Comparison of ENCODE assay signal across 14 mouse cellular contexts in genomic region chr11:40545537-40545936, GRCm38 (mm10).
"Had no signal": no experiment of that assay in that cellular context is flagged by ENCODE, and none has a peak within 500 bp of the region (broad histone marks: within the 10 kb centered on the region; RNA-seq: fewer than 3 reads in every experiment).

No protein-coding gene starts in this region.

- H3K4me3 ChIP-seq: limb, embryonic 15.5 days; liver, embryonic 12.5 days; midbrain, embryonic 13.5 days; myocyte had no signal

- H3K9me3 ChIP-seq: limb, embryonic 15.5 days; liver, embryonic 12.5 days; midbrain, embryonic 13.5 days had no signal

- H3K36me3 ChIP-seq: limb, embryonic 15.5 days; liver, embryonic 12.5 days; midbrain, embryonic 13.5 days had no signal

- DNase-seq: kidney, adult 11 months; kidney, adult 9 months; kidney, postnatal 36 days; lung, embryonic 14.5 days; lung, postnatal 10 days; lung, postnatal 4 days; spleen, adult 18-20 months; thymus, adult 18-20 months; thymus, postnatal 14 days had no signal

- H3K4me2 ChIP-seq: limb, embryonic 15.5 days; liver, embryonic 12.5 days; lung, embryonic 14.5 days; midbrain, embryonic 13.5 days had no signal

- ATAC-seq: liver, embryonic 12.5 days; midbrain, embryonic 13.5 days had no signal

- H3K27ac ChIP-seq: kidney, postnatal 0 days; limb, embryonic 15.5 days; liver, embryonic 12.5 days; midbrain, embryonic 13.5 days had no signal

- H3K4me1 ChIP-seq: limb, embryonic 15.5 days; liver, embryonic 12.5 days had no signal

- H3K9ac ChIP-seq: limb, embryonic 15.5 days; liver, embryonic 12.5 days; lung, embryonic 14.5 days; midbrain, embryonic 13.5 days had no signal

- H3K27me3 ChIP-seq: limb, embryonic 15.5 days; liver, embryonic 12.5 days; midbrain, embryonic 13.5 days had no signal
